Mouse (Mus musculus) heart, adult 8-10 months (tissue): ENCODE results near the gene Gm9117. TPM values are rescaled to one million over a fixed set of nuclear protein-coding genes. Genes with fewer than 3 reads are reported as not detected.
"Not testable (repeated sequence)": the region's sequence is repeated elsewhere in the genome, so short reads cannot be mapped to it uniquely, and the experiment has no call there.

Source experiments
- DNase-seq: peaks from one replicate; pipeline ENCODE4 v3.0.0; 2022; ENCODE audit warnings: low spot score
- total RNA-seq, 4 experiments: library from RNA; stranded (reverse); gene quantifications; 2 replicates each; pipeline ENCODE4 v1.2.4; 2022

The Gm9117 gene
- total RNA-seq = not detected

GRCm38 (mm10) chr3:93943443-93943842, at the start of gene Gm9117:
Gm9117 (minus strand) TSS chr3:93943543.
- not testable (repeated sequence) for DNase-seq

- DNase-seq = not testable (repeated sequence)
These were observed 25.6 kb upstream of the Gm9117 start for GRCm38 (mm10) chr3:93968938-93969337.

GRCm38 (mm10) chr3:93961214-93961613, 17.9 kb upstream of the Gm9117 start, which contains the start of gene Tdpoz5:
Tdpoz5 (minus strand) TSS chr3:93961314.
- not testable (repeated sequence) for DNase-seq

- DNase-seq = not testable (repeated sequence)
These were observed 5.0 kb downstream of the Gm9117 start for GRCm38 (mm10) chr3:93938386-93938785.

Other genes starting within 250 kb of the Gm9117 start
- gene Gm5773, start 170.5 kb downstream of the Gm9117 start, total RNA-seq = not detected
- gene Tdpoz4, start 147.1 kb downstream of the Gm9117 start, total RNA-seq = not detected
- not detected for gene Tdpoz3, start 117.5 kb downstream of the Gm9117 start, total RNA-seq
- not detected for gene Tdpoz5, start 17.8 kb upstream of the Gm9117 start, total RNA-seq
- not detected for gene Gm9125, start 111.3 kb upstream of the Gm9117 start, total RNA-seq
- not detected for gene Gm10697, start 129.1 kb upstream of the Gm9117 start, total RNA-seq
- not detected for gene Gm10696, start 234.7 kb upstream of the Gm9117 start, total RNA-seq